Mouse (Mus musculus) ES-E14 (cell line): ENCODE measurements around the gene Fbln7. TPM values are rescaled to one million over a fixed set of nuclear protein-coding genes. Genes with fewer than 3 reads are reported as not detected.

Experiments
- DNase-seq: peaks from one replicate; pipeline ENCODE4 v3.0.0-alpha.2; 2013; ENCODE audit warnings: low read depth, low spot score
- H3K27ac ChIP-seq: 2 replicates; pipeline ENCODE4 v1.5.1; 2012; ENCODE audit warnings: low read depth, mild to moderate bottlenecking, low read length, moderate library complexity, mixed read lengths; ENCODE audit not compliant: poor library complexity, insufficient read depth, severe bottlenecking
- H3K36me3 ChIP-seq: 2 replicates; pipeline ENCODE4 v1.6.1; 2012; ENCODE audit warnings: mild to moderate bottlenecking, low read length, moderate library complexity, mixed read lengths; ENCODE audit not compliant: control insufficient read depth, poor library complexity, insufficient read depth, severe bottlenecking
- H3K4me1 ChIP-seq, 2 experiments: fragments of 150-350 bp in 1 of 2; sonication (generic) in 1 of 2; 2 replicates each; pipeline ENCODE4 v1.6.1; 2012; ENCODE audit warnings: low read length in 2 of 2, mild to moderate bottlenecking in 1 of 2, mixed read lengths in 1 of 2; ENCODE audit not compliant: control insufficient read depth in 2 of 2, insufficient read depth in 2 of 2, poor library complexity in 1 of 2
- H3K4me3 ChIP-seq, 2 experiments: fragments of 150-350 bp in 1 of 2; sonication (generic) in 1 of 2; 2 replicates each; pipeline ENCODE4 v1.5.1; 2012; ENCODE audit warnings: low read length in 2 of 2, low read depth in 1 of 2, mild to moderate bottlenecking in 1 of 2, mixed read lengths in 1 of 2; ENCODE audit not compliant: insufficient read depth in 1 of 2, poor library complexity in 1 of 2, severe bottlenecking in 1 of 2
- H3K9ac ChIP-seq: 2 replicates; pipeline ENCODE4 v1.6.1; 2012; ENCODE audit warnings: low read depth, mild to moderate bottlenecking, low read length, mixed read lengths; ENCODE audit not compliant: poor library complexity, insufficient read depth, severe bottlenecking
- H3K9me3 ChIP-seq: fragments of 150-350 bp; sonication (generic); 2 replicates; pipeline ENCODE4 v1.6.1; 2012; ENCODE audit warnings: low read depth, mild to moderate bottlenecking, low read length; ENCODE audit not compliant: control insufficient read depth, insufficient read depth
- CHD2 ChIP-seq: IDR thresholded peaks from 2 replicates; pipeline ENCODE4 v1.6.1; 2014; ENCODE audit warnings: mild to moderate bottlenecking, low read depth, low read length, inconsistent platforms
- HCFC1 ChIP-seq: IDR thresholded peaks from 2 replicates; pipeline ENCODE4 v1.6.1; 2012; ENCODE audit warnings: low read length, inconsistent platforms, borderline replicate concordance; ENCODE audit not compliant: insufficient read depth
- MAFK ChIP-seq: IDR thresholded peaks from 2 replicates; pipeline ENCODE4 v1.6.1; 2014; ENCODE audit warnings: mild to moderate bottlenecking, low read depth, low read length, inconsistent platforms; ENCODE audit not compliant: insufficient read depth
- ZC3H11A ChIP-seq: IDR thresholded peaks from 2 replicates; pipeline ENCODE4 v1.6.1; 2012; ENCODE audit warnings: low read depth, mild to moderate bottlenecking, inconsistent platforms, low read length, borderline replicate concordance
- ZNF384 ChIP-seq: IDR thresholded peaks from 2 replicates; pipeline ENCODE4 v1.6.1; 2012; ENCODE audit warnings: low read depth, low read length, inconsistent platforms
- in situ Hi-C, 2 experiments: fragments of 600-800 bp; cut with MboI; formaldehyde crosslinking; loops; one replicate each; pipeline ENCODE4 v1.15.1; 2025; ENCODE audit warnings: low sequenced_read_pairs in 2 of 2, inconsistent platforms in 1 of 2; ENCODE audit not compliant: unreplicated experiment in 2 of 2
- total RNA-seq: library from RNA; depleted of rRNA; stranded (reverse); fragments of 300-350 nt; gene quantifications from 2 replicates; pipeline ENCODE4 v1.2.3, GENCODE M21; 2012

Gene Fbln7
- total RNA-seq, 1 experiment = 0.22 TPM

DNA sequence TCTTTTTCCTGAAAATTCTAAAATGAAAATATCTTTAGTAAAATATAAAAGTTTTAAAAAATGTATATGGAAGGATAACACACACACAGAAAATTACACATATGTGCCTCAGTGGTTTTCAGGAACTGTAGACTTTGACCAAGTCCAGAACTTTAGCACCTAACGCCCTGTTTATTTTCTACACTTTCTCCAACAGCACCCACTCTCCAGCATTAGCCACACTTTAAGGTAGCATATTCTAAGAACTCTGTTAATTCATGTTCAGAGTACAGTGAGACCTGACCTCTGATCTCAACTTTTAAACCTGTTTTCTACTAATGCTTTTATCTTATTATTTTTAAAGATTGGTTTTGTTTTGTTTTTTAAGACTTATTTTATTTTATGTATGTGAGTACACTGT, 35.0 kb upstream of the Fbln7 start:
- H3K9me3 ChIP-seq = no peaks in the 10 kb centered on the region
- no peak for TF ChIP-seq ZC3H11A
- no peak for TF ChIP-seq ZNF384
- no peak for TF ChIP-seq HCFC1
- no peak for TF ChIP-seq CHD2
- no peak for TF ChIP-seq MAFK
- in situ Hi-C loops = no loop called here
- H3K36me3 ChIP-seq = peaks cover 4% of the 10 kb centered on the region
- H3K27ac ChIP-seq = no peak overlapping the region
- no peak for DNase-seq
- no peak overlapping the region for H3K9ac ChIP-seq
- no peaks in the 10 kb centered on the region for H3K4me1 ChIP-seq
- no peak overlapping the region for H3K4me3 ChIP-seq

DNA sequence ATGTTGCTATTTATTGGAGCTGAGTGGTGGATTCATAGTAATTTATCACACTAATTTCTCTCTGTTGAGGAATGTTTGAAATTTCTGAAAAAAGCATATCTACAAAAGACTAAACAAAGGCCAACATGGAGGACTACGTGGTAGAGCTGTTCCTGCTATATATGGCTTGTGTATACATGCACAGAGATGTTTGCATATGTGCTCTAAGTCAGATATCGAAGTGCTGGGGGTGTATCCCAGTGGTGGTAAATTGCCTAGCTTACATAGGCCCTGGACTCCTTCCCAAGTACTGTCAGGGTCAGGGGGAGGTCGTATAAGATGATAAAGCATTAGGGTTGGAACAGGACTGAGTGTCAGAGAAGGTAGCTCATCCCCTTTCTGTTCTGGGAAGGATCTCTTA, 30.2 kb upstream of the Fbln7 start:
- Histone ChIP-seq H3K4me3 (no peak overlapping the region), H3K4me1 (no peaks in the 10 kb centered on the region), H3K9ac (no peak overlapping the region), H3K36me3 (peaks cover 8% of the 10 kb centered on the region; the same call in 1 of the 2 replicates), H3K27ac (no peak overlapping the region), H3K9me3 (no peaks in the 10 kb centered on the region)
- in situ Hi-C loops = no loop called here
- no peak for DNase-seq
- no peak for TF ChIP-seq ZNF384

DNA sequence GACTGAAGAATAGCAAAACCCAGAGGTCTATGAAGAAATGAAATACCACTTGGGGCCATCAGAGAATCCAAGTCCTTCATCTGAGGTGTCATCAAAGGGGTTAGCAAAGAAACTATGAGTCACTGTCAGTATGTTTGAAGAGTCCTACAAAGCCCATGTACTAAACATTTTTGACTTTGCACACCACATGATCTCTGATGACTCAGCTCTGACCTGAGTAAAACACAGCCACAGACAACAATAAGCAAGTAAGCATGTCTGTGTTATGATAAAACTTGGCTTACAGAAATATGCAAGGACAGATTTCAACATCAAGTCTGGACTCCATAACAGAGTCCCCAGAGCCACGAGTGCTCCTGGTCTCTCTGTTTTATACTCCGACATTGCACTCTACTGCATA, 29.7 kb upstream of the Fbln7 start:
- TF ChIP-seq MAFK = no peak
- TF ChIP-seq ZNF384 = no peak
- TF ChIP-seq HCFC1 = no peak
- no peak for TF ChIP-seq CHD2
- TF ChIP-seq ZC3H11A = no peak
- in situ Hi-C loops = no loop called here
- Histone ChIP-seq H3K36me3 (peaks cover 10% of the 10 kb centered on the region; the same call in 1 of the 2 replicates), H3K9me3 (no peaks in the 10 kb centered on the region), H3K4me3 (no peak overlapping the region), H3K4me1 (no peaks in the 10 kb centered on the region), H3K27ac (no peak overlapping the region), H3K9ac (no peak overlapping the region)
- no peak for DNase-seq

DNA sequence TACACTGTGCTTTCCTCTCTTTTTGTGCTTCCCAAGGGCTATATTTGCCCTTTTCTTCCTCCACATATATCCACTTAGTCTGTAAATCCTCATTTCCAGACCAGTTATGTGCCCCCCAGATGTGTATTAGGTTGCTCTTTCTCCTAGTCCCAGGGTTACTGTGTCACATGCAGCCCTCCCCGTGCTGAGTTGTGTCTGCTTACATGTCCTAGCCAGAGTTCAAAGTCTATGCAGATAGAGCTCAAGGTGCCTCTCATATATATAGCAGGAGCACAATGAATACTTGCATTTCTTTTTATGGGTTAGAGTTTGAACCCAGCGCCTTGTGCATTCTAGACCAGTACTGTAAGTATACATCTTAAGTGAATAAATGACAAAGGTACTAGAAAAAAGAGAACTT, 29.3 kb upstream of the Fbln7 start:
- Histone ChIP-seq H3K9me3 (no peaks in the 10 kb centered on the region), H3K9ac (no peak overlapping the region), H3K4me3 (no peak overlapping the region), H3K36me3 (peaks cover 10% of the 10 kb centered on the region; the same call in 1 of the 2 replicates), H3K4me1 (no peaks in the 10 kb centered on the region), H3K27ac (no peak overlapping the region)
- TF ChIP-seq HCFC1 = no peak
- TF ChIP-seq MAFK = no peak
- TF ChIP-seq ZNF384 = no peak
- TF ChIP-seq CHD2 = no peak
- no peak for TF ChIP-seq ZC3H11A
- no peak for DNase-seq
- in situ Hi-C loops = no loop called here

DNA sequence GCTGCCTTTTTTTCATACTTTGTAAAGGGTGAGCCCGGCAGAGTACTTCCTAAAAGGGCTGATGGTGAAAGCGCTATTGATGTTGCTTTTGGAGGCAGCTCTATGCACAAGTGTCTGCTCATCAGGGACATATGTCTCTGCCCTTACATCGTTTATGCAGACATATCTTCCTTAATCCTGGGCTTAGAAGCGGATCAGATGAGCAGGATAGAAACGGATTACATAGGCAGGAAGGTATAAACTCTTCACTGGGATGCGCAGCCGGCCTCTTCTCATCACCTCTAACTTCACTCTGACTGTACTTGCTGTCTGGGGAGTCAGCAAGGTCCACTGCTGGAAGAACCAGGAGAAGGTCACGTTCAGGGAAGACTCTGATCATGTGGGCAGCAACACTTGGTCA, 25.2 kb upstream of the Fbln7 start:
- no peak for TF ChIP-seq CHD2
- no peak for TF ChIP-seq MAFK
- TF ChIP-seq ZC3H11A = no peak
- TF ChIP-seq HCFC1 = no peak
- Histone ChIP-seq H3K36me3 (peaks cover 9% of the 10 kb centered on the region), H3K4me3 (no peak overlapping the region), H3K9me3 (no peaks in the 10 kb centered on the region), H3K9ac (no peak overlapping the region), H3K27ac (no peak overlapping the region), H3K4me1 (no peaks in the 10 kb centered on the region)
- no peak for DNase-seq
- in situ Hi-C loops = no loop called here
